Mouse (Mus musculus) CH12.LX (cell line): ENCODE measurements at regions not wholly inside any gene's neighbourhood (a gene's known extent, or its start where the extent isn't known, plus 50 kb on each side); places are given as distances from the start of the nearest gene placed in this dataset.

Experiments
- CHD1 ChIP-seq: IDR thresholded peaks from 2 replicates; pipeline ENCODE4 v1.6.1; 2012; ENCODE audit warnings: low read depth, low read length, improper control_type of control experiment, inconsistent platforms
- CTCF ChIP-seq, 2 experiments: IDR thresholded peaks in 1 of 2; conservative IDR thresholded peaks in 1 of 2; 2 replicates each; pipeline ENCODE4 v1.5.1; 2011 to 2012; ENCODE audit warnings: low read depth in 2 of 2, low read length in 2 of 2, improper control_type of control experiment in 1 of 2, inconsistent platforms in 1 of 2, mild to moderate bottlenecking in 1 of 2, moderate library complexity in 1 of 2
- EP300 ChIP-seq: IDR thresholded peaks from 2 replicates; pipeline ENCODE4 v1.6.1; 2011; ENCODE audit warnings: low read length, improper control_type of control experiment
- JUN ChIP-seq: IDR thresholded peaks from 2 replicates; pipeline ENCODE4 v1.6.1; 2011; ENCODE audit warnings: low read depth, mild to moderate bottlenecking, low read length, improper control_type of control experiment, moderate library complexity; ENCODE audit not compliant: insufficient read depth
- TBP ChIP-seq: conservative IDR thresholded peaks from 2 replicates; pipeline ENCODE4 v1.6.1; 2011; ENCODE audit warnings: low read depth, low read length, improper control_type of control experiment
- TCF12 ChIP-seq: IDR thresholded peaks from 2 replicates; pipeline ENCODE4 v1.6.1; 2014; ENCODE audit warnings: low read depth, mild to moderate bottlenecking, inconsistent platforms, low read length, improper control_type of control experiment
- ZC3H11A ChIP-seq: IDR thresholded peaks from 2 replicates; pipeline ENCODE4 v1.6.1; 2012; ENCODE audit warnings: low read depth, mild to moderate bottlenecking, inconsistent platforms, low read length, improper control_type of control experiment

GRCm38 (mm10) chr8:112935897-112936719 lies 366.3 kb downstream of the Cntnap4 start:
- TF ChIP-seq CTCF (conservative IDR thresholded peaks at IDR 0.05 in 1 of 2, IDR thresholded peaks at IDR 0.05 in 1 of 2; ENCODE audit: low read depth in 2 of 2, low read length in 2 of 2) (no peak), EP300 (no peak), TBP (no peak), ZC3H11A (no peak), TCF12 (no peak), CHD1 (no peak), JUN (no peak)
